Mouse (Mus musculus) liver, embryonic 14.5 days (tissue): Measurements from ENCODE around the gene Hoxa2. TPM values are rescaled to one million over a fixed set of nuclear protein-coding genes. Genes with fewer than 3 reads are reported as not detected.

Source experiments
- ATAC-seq: fragments of 200-750 bp; cut with Nextera tagmentation; 2 replicates; pipeline ENCODE4 v1.8.0; 2017; ENCODE audit warnings: moderate number of reproducible peaks, mild to moderate bottlenecking, moderate library complexity; ENCODE audit not compliant: insufficient read depth
- DNase-seq, 3 experiments: peaks; one replicate each; pipeline ENCODE4 v3.0.0-alpha.2; 2012 to 2013; ENCODE audit warnings: low read depth in 3 of 3, low spot score in 3 of 3
- H3K27ac ChIP-seq: fragments of 300-500 bp; sonication (generic); 2 replicates; pipeline ENCODE4 v1.5.1; 2014; ENCODE audit warnings: moderate library complexity, mild to moderate bottlenecking, control low read depth, inconsistent platforms
- H3K27me3 ChIP-seq: fragments of 300-500 bp; sonication (generic); 2 replicates; pipeline ENCODE4 v1.6.1; 2014; ENCODE audit warnings: mild to moderate bottlenecking, low read length, moderate library complexity; ENCODE audit not compliant: control insufficient read depth, insufficient read depth
- H3K36me3 ChIP-seq: fragments of 300-500 bp; sonication (generic); replicated peaks from 2 replicates; pipeline ENCODE4 v1.6.1; 2014; ENCODE audit warnings: low read depth; ENCODE audit not compliant: control insufficient read depth, insufficient read depth
- H3K4me1 ChIP-seq, 2 experiments: fragments of 200-500 bp in 1 of 2; fragments of 300-500 bp in 1 of 2; sonication (generic) in 1 of 2; replicated peaks; 2 replicates each; pipeline ENCODE4 v1.6.1; 2012 to 2014; ENCODE audit warnings: antibody characterized with exemption in 1 of 2, inconsistent platforms in 1 of 2, low read length in 1 of 2; ENCODE audit not compliant: control insufficient read depth in 2 of 2, insufficient read depth in 2 of 2
- H3K4me2 ChIP-seq: fragments of 300-500 bp; sonication (generic); 2 replicates; pipeline ENCODE4 v1.6.1; 2014; ENCODE audit warnings: low read depth, mild to moderate bottlenecking, control low read depth, moderate library complexity
- H3K4me3 ChIP-seq, 2 experiments: fragments of 200-500 bp in 1 of 2; fragments of 300-500 bp in 1 of 2; sonication (generic) in 1 of 2; 2 replicates each; pipeline ENCODE4 v1.5.1; 2012 to 2014; ENCODE audit warnings: low read depth in 2 of 2, low read length in 2 of 2, mild to moderate bottlenecking in 2 of 2, control low read depth in 1 of 2, inconsistent platforms in 1 of 2, moderate library complexity in 1 of 2; ENCODE audit not compliant: insufficient read depth in 1 of 2
- H3K9ac ChIP-seq: fragments of 300-500 bp; sonication (generic); replicated peaks from 2 replicates; pipeline ENCODE4 v1.6.1; 2014; ENCODE audit warnings: mild to moderate bottlenecking, control low read depth, moderate library complexity
- H3K9me3 ChIP-seq: fragments of 300-500 bp; sonication (generic); 2 replicates; pipeline ENCODE4 v1.6.1; 2016; ENCODE audit warnings: low read length, mixed read lengths; ENCODE audit not compliant: control insufficient read depth
- CTCF ChIP-seq: IDR thresholded peaks from 2 replicates; pipeline ENCODE4 v1.5.1; 2016; ENCODE audit warnings: antibody characterized with exemption, low read depth, control low read depth
- EP300 ChIP-seq: IDR thresholded peaks from 2 replicates; pipeline ENCODE4 v1.6.1; 2016; ENCODE audit warnings: antibody characterized with exemption, low read depth
- WGBS: fragments of 180-500 bp; shearing (Covaris S2); extraction: QIAGEN DNeasy Blood & Tissue Kit; methylation state at CpG from one replicate; pipeline ENCODE4 v1.1.7; 2014; ENCODE audit not compliant: insufficient replicate concordance; 5-methylcytosine and 5-hydroxymethylcytosine counted together
- polyA plus RNA-seq, 2 experiments: library from polyadenylated mRNA; depleted of rRNA in 1 of 2; stranded (reverse) in 1 of 2; unstranded in 1 of 2; fragments of >200 nt; fragmentation: Nextera tagmentation in 1 of 2; extraction: Ambion mirVana in 1 of 2; gene quantifications; 2 replicates each; pipeline versions ENCODE4 v1.2.1 to v1.2.3; 2012 to 2014

Hoxa2 gene
- polyA plus RNA-seq, 2 experiments = 0.14 to 0.26 TPM

GRCm38 (mm10) chr6:52170898-52171223, 6.2 kb upstream of the Hoxa2 start:
- 3% methylated on average over 5 of the region's 5 CpGs for WGBS
- Histone ChIP-seq H3K4me2 (no peak overlapping the region), H3K4me3 (no peak overlapping the region), H3K9ac (no peak overlapping the region), H3K27me3 (peaks cover 98% of the 10 kb centered on the region), H3K9me3 (no peaks in the 10 kb centered on the region), H3K27ac (no peak overlapping the region), H3K36me3 (no peaks in the 10 kb centered on the region), H3K4me1 (no peaks in the 10 kb centered on the region)
- no peak for TF ChIP-seq CTCF
- no peak for TF ChIP-seq EP300
- DNase-seq = no peak
- ATAC-seq = no peak; the same call in 1 of the 2 replicates

- Histone ChIP-seq H3K9me3 (no peaks in the 10 kb centered on the region), H3K4me2 (no peak overlapping the region), H3K27me3 (peaks cover 98% of the 10 kb centered on the region), H3K27ac (no peak overlapping the region), H3K4me1 (no peaks in the 10 kb centered on the region), H3K4me3 (no peak overlapping the region), H3K9ac (no peak overlapping the region), H3K36me3 (no peaks in the 10 kb centered on the region)
- ATAC-seq (peak; percentile 55; the same call in 1 of the 2 replicates), DNase-seq (no peak)
- WGBS = 10% methylated on average over 40 of the region's 40 CpGs
- TF ChIP-seq EP300 = no peak
- TF ChIP-seq CTCF = no peak
Measured at GRCm38 (mm10) chr6:52170166-52170897, 5.7 kb upstream of the Hoxa2 start.

GRCm38 (mm10) chr6:52169499-52170165, 5.0 kb upstream of the Hoxa2 start:
- ATAC-seq = no peak
- Histone ChIP-seq H3K9me3 (no peaks in the 10 kb centered on the region), H3K4me1 (no peaks in the 10 kb centered on the region), H3K9ac (no peak overlapping the region), H3K4me3 (no peak overlapping the region), H3K36me3 (no peaks in the 10 kb centered on the region), H3K4me2 (no peak overlapping the region), H3K27me3 (peaks cover 98% of the 10 kb centered on the region), H3K27ac (no peak overlapping the region)
- TF ChIP-seq EP300 (no peak), CTCF (no peak)
- DNase-seq = no peak
- WGBS = 34% methylated on average over 16 of the region's 16 CpGs

GRCm38 (mm10) chr6:52168191-52169055, 3.8 kb upstream of the Hoxa2 start:
- Histone ChIP-seq H3K36me3 (no peaks in the 10 kb centered on the region), H3K4me1 (no peaks in the 10 kb centered on the region), H3K9ac (no peak overlapping the region), H3K9me3 (no peaks in the 10 kb centered on the region), H3K27me3 (peaks cover 98% of the 10 kb centered on the region), H3K27ac (no peak overlapping the region), H3K4me2 (no peak overlapping the region), H3K4me3 (no peak overlapping the region)
- DNase-seq (no peak), ATAC-seq (no peak)
- 13% methylated on average over 42 of the region's 42 CpGs for WGBS
- TF ChIP-seq CTCF (no peak), EP300 (no peak)

DNA sequence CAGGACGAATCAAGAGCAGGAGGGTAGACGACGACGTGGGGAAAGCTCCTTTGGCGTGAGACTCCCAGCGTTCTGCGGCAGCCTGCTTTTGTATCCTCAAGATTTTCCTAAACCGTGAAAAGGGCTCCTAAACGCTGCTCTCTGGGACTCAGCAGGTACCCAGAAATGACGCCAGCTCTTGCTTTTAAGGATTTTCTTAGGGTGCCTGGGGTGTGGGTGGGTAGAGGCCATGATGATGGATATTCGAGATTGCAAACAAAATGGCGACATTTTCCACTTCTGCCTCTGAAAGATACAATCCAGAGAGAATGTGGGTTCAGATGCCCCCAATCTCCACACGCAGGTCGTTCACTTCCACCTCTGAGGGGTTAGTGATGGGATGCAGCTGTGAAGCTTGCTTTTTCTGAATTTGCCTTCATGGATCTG, 3.1 kb upstream of the Hoxa2 start:
- DNase-seq (no peak), ATAC-seq (no peak)
- H3K27me3 ChIP-seq = peaks cover 98% of the 10 kb centered on the region
- 21% methylated on average over 14 of the region's 14 CpGs for WGBS
- H3K4me1 ChIP-seq = no peaks in the 10 kb centered on the region
- H3K36me3 ChIP-seq = no peaks in the 10 kb centered on the region
- H3K9ac ChIP-seq = no peak overlapping the region
- H3K27ac ChIP-seq = no peak overlapping the region
- TF ChIP-seq CTCF (no peak), EP300 (no peak)
- no peak overlapping the region for H3K4me2 ChIP-seq
- no peak overlapping the region for H3K4me3 ChIP-seq
- H3K9me3 ChIP-seq = no peaks in the 10 kb centered on the region
